Mouse (Mus musculus): ENCODE results near the gene Kdm6b. TPM values are rescaled to one million over a fixed set of nuclear protein-coding genes. Genes with fewer than 3 reads are reported as not detected.

Kdm6b gene
- polyA plus RNA-seq, 1 experiment from 2014 or later: 36.4 TPM

GRCm38 (mm10) chr11:69384979-69385378 lies 28.5 kb downstream of the Kdm6b start:
- Histone ChIP-seq H3K9me3 (replicated peaks; ENCODE audit: control insufficient read depth, low read length, poor library complexity, severe bottlenecking) (no peaks in the 10 kb centered on the region), H3K36me3 (ENCODE audit: control insufficient read depth, insufficient read depth, low read length) (no peaks in the 10 kb centered on the region), H3K4me3 (ENCODE audit: low read depth, low read length) (no peak overlapping the region), H3K27ac (ENCODE audit: low read length) (no peak overlapping the region), H3K4me2 (ENCODE audit: low read length) (no peak overlapping the region), H3K9ac (ENCODE audit: low read depth, low read length) (no peak overlapping the region), H3K27me3 (ENCODE audit: control insufficient read depth, insufficient read depth, low read depth, low read length) (no peaks in the 10 kb centered on the region), H3K4me1 (ENCODE audit: control insufficient read depth, insufficient read depth, low read length) (no peaks in the 10 kb centered on the region)
- 85% methylated on average over 6 of the region's 6 CpGs for WGBS
- ATAC-seq: no peak

DNA sequence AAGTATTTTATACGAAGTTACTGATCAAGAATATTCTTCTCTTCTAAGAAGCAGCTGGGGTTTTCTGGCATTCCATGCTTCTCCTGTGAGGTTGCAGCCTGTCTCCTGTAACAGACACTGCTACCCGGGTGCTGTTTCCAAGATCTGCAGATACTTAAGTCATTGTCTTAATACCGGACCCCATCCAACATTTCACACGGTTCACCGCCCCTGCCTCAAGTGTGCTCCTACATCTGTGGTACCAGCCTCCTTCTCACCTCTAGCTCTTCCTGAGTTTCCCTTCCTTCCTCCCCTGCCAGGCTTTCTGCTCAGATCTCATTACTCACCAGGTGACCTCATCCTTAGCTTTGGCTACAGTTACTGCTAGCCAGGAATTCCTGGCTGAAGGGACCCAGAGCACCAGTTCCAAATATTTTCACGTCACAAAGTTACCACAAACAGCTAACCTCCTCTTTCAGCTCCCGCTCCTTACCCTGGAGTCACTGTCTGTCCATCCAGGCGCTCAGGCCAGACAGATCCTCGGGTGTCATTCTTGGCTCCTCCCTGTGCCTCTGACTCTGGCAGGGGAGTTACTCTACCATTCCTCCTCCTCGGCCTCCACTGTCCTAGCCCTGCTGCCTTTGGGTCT lies 30.9 kb downstream of the Kdm6b start:
- 70% methylated on average over 10 of the region's 10 CpGs for WGBS
- Histone ChIP-seq H3K9ac (ENCODE audit: low read depth, low read length) (no peak overlapping the region), H3K27ac (ENCODE audit: low read length) (no peak overlapping the region), H3K9me3 (replicated peaks; ENCODE audit: control insufficient read depth, low read length, poor library complexity, severe bottlenecking) (no peaks in the 10 kb centered on the region), H3K36me3 (ENCODE audit: control insufficient read depth, insufficient read depth, low read length) (no peaks in the 10 kb centered on the region), H3K4me2 (ENCODE audit: low read length) (no peak overlapping the region), H3K4me1 (ENCODE audit: control insufficient read depth, insufficient read depth, low read length) (no peaks in the 10 kb centered on the region), H3K4me3 (ENCODE audit: low read depth, low read length) (no peak overlapping the region), H3K27me3 (ENCODE audit: control insufficient read depth, insufficient read depth, low read depth, low read length) (no peaks in the 10 kb centered on the region)
- ATAC-seq: no peak

GRCm38 (mm10) chr11:69381356-69381755 lies 32.1 kb downstream of the Kdm6b start:
- ATAC-seq: no peak

DNA sequence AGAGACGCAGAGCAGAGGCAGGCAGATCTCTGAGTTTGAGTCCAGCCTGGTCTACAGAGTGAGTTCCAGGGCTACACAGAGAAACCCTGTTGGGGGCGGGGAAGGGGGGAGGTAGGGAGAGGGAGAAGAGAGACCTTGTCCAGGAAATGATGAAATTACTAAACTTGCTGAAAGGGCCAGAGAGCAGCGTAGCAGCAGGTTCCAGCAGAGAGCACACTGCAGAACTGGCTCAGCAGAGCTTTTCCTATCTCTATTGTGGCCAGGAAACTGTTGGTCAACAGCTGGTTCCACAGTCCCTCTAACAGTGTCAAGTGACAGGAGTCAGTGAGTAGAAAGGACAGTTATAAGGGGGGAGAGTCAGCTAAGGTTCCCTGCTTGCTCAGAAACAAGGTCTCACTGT lies 33.9 kb downstream of the Kdm6b start:
- H3K4me3 ChIP-seq (ENCODE audit: low read depth, low read length): no peak overlapping the region
- H3K27me3 ChIP-seq (ENCODE audit: control insufficient read depth, insufficient read depth, low read depth, low read length): no peaks in the 10 kb centered on the region
- no peaks in the 10 kb centered on the region for H3K9me3 ChIP-seq (replicated peaks; ENCODE audit: control insufficient read depth, low read length, poor library complexity, severe bottlenecking)
- no peak overlapping the region for H3K4me2 ChIP-seq (ENCODE audit: low read length)
- H3K4me1 ChIP-seq (ENCODE audit: control insufficient read depth, insufficient read depth, low read length): no peaks in the 10 kb centered on the region
- no peak for ATAC-seq
- 88% methylated on average over 3 of the region's 3 CpGs for WGBS
- H3K27ac ChIP-seq (ENCODE audit: low read length): no peak overlapping the region
- H3K36me3 ChIP-seq (ENCODE audit: control insufficient read depth, insufficient read depth, low read length): no peaks in the 10 kb centered on the region
- no peak overlapping the region for H3K9ac ChIP-seq (ENCODE audit: low read depth, low read length)

More at GRCm38 (mm10) chr11:69381356-69381755, 32.1 kb downstream of the Kdm6b start:
- Histone ChIP-seq H3K9me3 (replicated peaks; ENCODE audit: control insufficient read depth, low read length, poor library complexity, severe bottlenecking) (no peaks in the 10 kb centered on the region), H3K4me1 (ENCODE audit: control insufficient read depth, insufficient read depth, low read length) (no peaks in the 10 kb centered on the region), H3K9ac (ENCODE audit: low read depth, low read length) (no peak overlapping the region), H3K27me3 (ENCODE audit: control insufficient read depth, insufficient read depth, low read depth, low read length) (no peaks in the 10 kb centered on the region), H3K4me2 (ENCODE audit: low read length) (no peak overlapping the region), H3K4me3 (ENCODE audit: low read depth, low read length) (no peak overlapping the region), H3K27ac (ENCODE audit: low read length) (no peak overlapping the region), H3K36me3 (ENCODE audit: control insufficient read depth, insufficient read depth, low read length) (no peaks in the 10 kb centered on the region)
- WGBS: 80% methylated on average over 6 of the region's 6 CpGs

DNA sequence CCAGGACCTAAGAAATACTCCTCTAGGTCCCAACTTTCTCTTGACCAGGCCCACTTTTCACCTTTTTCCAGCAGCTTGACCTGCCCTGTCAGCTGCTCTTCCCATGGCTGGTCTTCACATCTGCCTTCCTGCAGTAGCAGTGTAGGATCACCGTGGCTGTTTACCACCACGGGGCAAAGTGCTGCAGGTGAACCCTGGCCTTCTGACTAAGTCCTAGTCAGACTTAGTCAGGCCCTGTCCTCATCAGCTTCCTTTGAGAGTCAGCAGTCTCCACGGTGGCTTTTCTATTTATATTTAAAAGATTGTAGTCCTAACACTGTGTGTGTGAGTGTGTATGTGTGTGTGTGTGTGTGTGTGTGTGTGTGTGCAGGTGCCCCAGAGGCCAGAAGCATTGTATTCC lies 35.7 kb downstream of the Kdm6b start:
- ATAC-seq: no peak
- no peaks in the 10 kb centered on the region for H3K9me3 ChIP-seq (replicated peaks; ENCODE audit: control insufficient read depth, low read length, poor library complexity, severe bottlenecking)
- H3K36me3 ChIP-seq (ENCODE audit: control insufficient read depth, insufficient read depth, low read length): no peaks in the 10 kb centered on the region
- no peaks in the 10 kb centered on the region for H3K27me3 ChIP-seq (ENCODE audit: control insufficient read depth, insufficient read depth, low read depth, low read length)
- WGBS: 85% methylated on average over 3 of the region's 3 CpGs
- H3K27ac ChIP-seq (ENCODE audit: low read length): no peak overlapping the region
- H3K4me1 ChIP-seq (ENCODE audit: control insufficient read depth, insufficient read depth, low read length): no peaks in the 10 kb centered on the region
- no peak overlapping the region for H3K9ac ChIP-seq (ENCODE audit: low read depth, low read length)
- H3K4me3 ChIP-seq (ENCODE audit: low read depth, low read length): no peak overlapping the region
- H3K4me2 ChIP-seq (ENCODE audit: low read length): no peak overlapping the region

GRCm38 (mm10) chr11:69375646-69376045 lies 37.8 kb downstream of the Kdm6b start:
- WGBS: 87% methylated on average over 4 of the region's 4 CpGs
- Histone ChIP-seq H3K4me3 (ENCODE audit: low read depth, low read length) (no peak overlapping the region), H3K27ac (ENCODE audit: low read length) (no peak overlapping the region), H3K4me2 (ENCODE audit: low read length) (no peak overlapping the region), H3K9ac (ENCODE audit: low read depth, low read length) (no peak overlapping the region), H3K27me3 (ENCODE audit: control insufficient read depth, insufficient read depth, low read depth, low read length) (no peaks in the 10 kb centered on the region), H3K36me3 (ENCODE audit: control insufficient read depth, insufficient read depth, low read length) (no peaks in the 10 kb centered on the region), H3K9me3 (replicated peaks; ENCODE audit: control insufficient read depth, low read length, poor library complexity, severe bottlenecking) (no peaks in the 10 kb centered on the region), H3K4me1 (ENCODE audit: control insufficient read depth, insufficient read depth, low read length) (peaks cover 17% of the 10 kb centered on the region)
- ATAC-seq: no peak

DNA sequence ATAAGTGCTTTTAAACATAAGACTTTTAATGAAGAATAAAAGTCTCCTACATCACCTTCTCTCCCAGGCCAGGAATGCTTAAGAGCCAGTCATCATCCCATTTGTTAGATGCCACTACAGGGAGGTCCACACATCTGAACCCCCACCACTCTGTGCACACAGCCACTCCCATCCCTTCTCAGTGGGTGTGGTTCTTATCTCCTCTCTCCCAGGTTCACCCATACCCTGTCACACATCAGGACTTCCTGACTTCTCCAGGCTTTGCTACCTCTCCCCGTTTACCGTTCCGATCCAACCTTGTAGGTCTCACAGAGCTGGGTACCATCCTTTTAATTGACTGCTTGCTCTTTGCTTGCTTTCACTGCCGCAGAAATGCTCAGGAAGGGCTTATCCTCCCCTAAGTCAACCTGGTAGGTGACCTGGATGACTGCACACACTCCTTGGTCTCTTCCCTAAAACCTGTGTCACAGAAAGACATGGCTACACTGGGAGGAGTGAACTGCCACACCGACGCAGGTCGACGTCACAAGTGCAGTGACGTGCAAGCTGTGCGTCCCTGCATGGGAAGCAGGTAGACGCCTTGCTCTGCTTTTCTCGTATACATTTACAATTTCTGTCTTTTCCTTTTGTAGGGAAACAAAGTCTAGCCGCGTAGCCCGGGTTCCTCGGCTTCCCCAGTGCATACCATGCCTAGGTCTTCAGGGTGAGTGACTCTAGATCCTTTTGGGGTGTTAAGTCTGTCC lies 40.1 kb downstream of the Kdm6b start:
- ATAC-seq: no peak
- H3K27me3 ChIP-seq (ENCODE audit: control insufficient read depth, insufficient read depth, low read depth, low read length): no peaks in the 10 kb centered on the region
- no peaks in the 10 kb centered on the region for H3K36me3 ChIP-seq (ENCODE audit: control insufficient read depth, insufficient read depth, low read length)
- no peaks in the 10 kb centered on the region for H3K9me3 ChIP-seq (replicated peaks; ENCODE audit: control insufficient read depth, low read length, poor library complexity, severe bottlenecking)
- 93% methylated on average over 16 of the region's 16 CpGs for WGBS
- no peak overlapping the region for H3K27ac ChIP-seq (ENCODE audit: low read length)
- no peak overlapping the region for H3K4me2 ChIP-seq (ENCODE audit: low read length)
- H3K4me3 ChIP-seq (ENCODE audit: low read depth, low read length): no peak overlapping the region
- H3K4me1 ChIP-seq (ENCODE audit: control insufficient read depth, insufficient read depth, low read length): peaks cover 19% of the 10 kb centered on the region
- no peak overlapping the region for H3K9ac ChIP-seq (ENCODE audit: low read depth, low read length)

DNA sequence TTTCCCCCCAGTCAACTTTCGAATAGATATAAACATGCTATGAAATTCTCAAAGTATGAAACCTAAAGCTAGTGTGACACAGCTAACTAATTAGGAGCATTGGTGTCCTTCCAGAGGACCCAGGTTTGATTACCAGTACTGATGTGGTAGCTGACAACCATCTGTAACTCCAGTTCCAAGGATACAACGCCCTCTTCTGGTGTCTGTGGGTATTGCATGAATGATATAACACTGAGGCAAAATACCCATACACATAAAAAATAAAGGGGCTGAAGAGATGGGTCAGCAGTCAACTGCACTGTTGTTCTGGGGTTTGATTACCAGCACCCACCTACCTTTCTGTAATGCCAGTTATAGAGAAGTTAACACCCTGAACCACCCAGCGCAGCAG lies 40.7 kb downstream of the Kdm6b start:
- Histone ChIP-seq H3K27me3 (ENCODE audit: control insufficient read depth, insufficient read depth, low read depth, low read length) (no peaks in the 10 kb centered on the region), H3K4me2 (ENCODE audit: low read length) (no peak overlapping the region), H3K9ac (ENCODE audit: low read depth, low read length) (no peak overlapping the region), H3K36me3 (ENCODE audit: control insufficient read depth, insufficient read depth, low read length) (no peaks in the 10 kb centered on the region), H3K4me1 (ENCODE audit: control insufficient read depth, insufficient read depth, low read length) (peaks cover 19% of the 10 kb centered on the region), H3K4me3 (ENCODE audit: low read depth, low read length) (no peak overlapping the region), H3K27ac (ENCODE audit: low read length) (no peak overlapping the region), H3K9me3 (replicated peaks; ENCODE audit: control insufficient read depth, low read length, poor library complexity, severe bottlenecking) (no peaks in the 10 kb centered on the region)
- ATAC-seq: no peak
- WGBS: 62% methylated on average over 3 of the region's 3 CpGs

- Histone ChIP-seq H3K9ac (ENCODE audit: low read depth, low read length) (no peak overlapping the region; the same call in 1 of the 2 replicates), H3K9me3 (replicated peaks; ENCODE audit: control insufficient read depth, low read length, poor library complexity, severe bottlenecking) (no peaks in the 10 kb centered on the region), H3K4me3 (ENCODE audit: low read depth, low read length) (no peak overlapping the region), H3K36me3 (ENCODE audit: control insufficient read depth, insufficient read depth, low read length) (no peaks in the 10 kb centered on the region), H3K4me2 (ENCODE audit: low read length) (peak overlapping the region; percentile 39; the same call in 1 of the 2 replicates), H3K27me3 (ENCODE audit: control insufficient read depth, insufficient read depth, low read depth, low read length) (no peaks in the 10 kb centered on the region), H3K4me1 (ENCODE audit: control insufficient read depth, insufficient read depth, low read length) (peaks cover 19% of the 10 kb centered on the region), H3K27ac (ENCODE audit: low read length) (peak overlapping the region; percentile 77)
- WGBS: 45% methylated on average over 12 of the region's 12 CpGs
- ATAC-seq: no peak
Measured at GRCm38 (mm10) chr11:69372056-69372779, 41.3 kb downstream of the Kdm6b start.

Measured in midbrain, embryonic 16.5 days (tissue).